Mouse (Mus musculus): ENCODE data around the gene B230104I21Rik.

B230104I21Rik gene

DNA sequence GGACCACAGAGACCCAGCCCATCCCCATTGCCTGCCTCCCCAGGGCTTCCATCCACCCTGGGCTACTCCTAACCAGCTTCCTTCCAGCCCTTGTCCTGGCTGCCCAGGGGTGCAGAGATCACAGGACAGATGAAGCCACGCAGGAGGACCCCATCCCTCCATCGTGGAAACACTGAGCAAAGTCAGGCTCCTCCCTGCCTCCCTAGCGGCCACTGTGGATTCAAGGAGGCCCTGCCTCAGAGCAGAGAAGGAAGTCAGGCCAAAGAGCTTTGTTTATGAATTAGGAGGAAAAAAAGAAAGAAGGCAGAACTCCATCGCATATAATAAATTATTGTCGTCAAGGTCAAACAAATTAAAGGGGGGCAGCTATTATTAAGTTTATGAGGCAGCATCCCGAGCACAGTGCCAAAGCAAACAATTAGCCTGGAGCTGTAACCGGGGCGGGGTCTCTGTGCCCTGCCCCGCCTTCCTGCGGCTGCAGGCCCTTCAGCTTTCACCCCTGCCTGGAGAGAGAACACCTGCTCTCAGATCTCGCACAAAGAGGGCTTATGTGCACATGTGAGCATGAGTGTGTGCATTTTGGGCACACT, 12.4 kb downstream of the B230104I21Rik start:
- no peak for DNase-seq (ENCODE audit: low spot score in 2 of 2)

DNA sequence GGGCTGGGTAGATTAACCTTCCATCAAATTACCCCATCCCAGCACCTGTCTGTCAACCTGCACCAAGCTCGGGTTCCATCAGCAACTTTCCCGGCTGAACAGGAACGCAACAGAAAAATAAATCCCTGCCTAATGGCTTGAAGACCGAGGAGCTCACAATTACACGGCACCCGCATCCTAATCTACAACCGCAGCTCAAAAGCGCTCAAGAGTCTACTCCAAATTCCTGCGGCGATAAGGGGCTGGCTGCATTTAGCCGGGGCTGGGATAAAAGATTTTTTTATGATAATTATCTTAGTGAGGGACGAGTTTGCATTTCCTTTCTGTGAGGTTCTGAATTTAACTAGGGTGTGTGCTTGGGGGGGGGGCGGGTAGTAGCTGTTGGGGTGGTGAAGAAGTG, 16.3 kb downstream of the B230104I21Rik start:
- DNase-seq (ENCODE audit: low spot score in 2 of 2): no peak

DNA sequence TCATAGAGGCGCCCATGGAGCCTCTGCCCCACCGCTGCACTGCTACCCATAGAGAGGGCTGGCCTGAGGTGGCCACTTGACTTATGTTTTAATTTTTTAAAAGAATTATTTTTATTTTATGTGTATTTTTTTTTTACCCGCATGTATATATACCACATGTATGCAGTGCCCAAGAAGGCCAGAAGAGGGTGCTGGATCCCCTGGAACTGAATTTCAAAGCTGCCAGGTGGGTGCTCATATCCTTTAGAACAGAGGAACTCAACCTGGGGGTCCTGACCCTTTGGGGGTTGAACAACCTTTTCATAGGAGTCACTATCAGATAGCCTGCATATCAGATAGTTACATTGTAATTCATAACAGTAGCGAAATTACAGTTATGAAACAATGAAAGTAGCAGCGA, 19.5 kb downstream of the B230104I21Rik start:
- DNase-seq (ENCODE audit: low spot score in 2 of 2): no peak

DNA sequence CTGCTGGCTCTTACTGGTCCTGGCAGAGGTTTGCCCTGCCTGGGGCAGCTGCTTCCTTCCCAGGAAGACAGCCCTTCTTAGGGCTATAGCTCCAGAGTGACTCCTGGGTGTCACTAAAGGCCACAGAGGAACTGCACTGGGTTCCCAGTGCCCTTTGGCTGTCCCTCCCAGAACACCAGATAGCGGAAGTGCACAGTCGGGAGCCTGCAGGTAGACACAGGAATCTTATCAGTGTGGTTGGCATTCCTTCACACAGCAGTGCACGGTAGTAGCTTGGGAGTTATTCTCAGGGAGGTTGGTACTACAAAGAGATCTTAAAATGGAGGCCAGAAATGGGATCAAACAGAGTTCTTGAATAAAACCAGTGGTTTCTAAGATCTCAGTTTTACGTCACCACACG, 22.4 kb downstream of the B230104I21Rik start:
- DNase-seq (ENCODE audit: low spot score in 2 of 2): no peak

DNA sequence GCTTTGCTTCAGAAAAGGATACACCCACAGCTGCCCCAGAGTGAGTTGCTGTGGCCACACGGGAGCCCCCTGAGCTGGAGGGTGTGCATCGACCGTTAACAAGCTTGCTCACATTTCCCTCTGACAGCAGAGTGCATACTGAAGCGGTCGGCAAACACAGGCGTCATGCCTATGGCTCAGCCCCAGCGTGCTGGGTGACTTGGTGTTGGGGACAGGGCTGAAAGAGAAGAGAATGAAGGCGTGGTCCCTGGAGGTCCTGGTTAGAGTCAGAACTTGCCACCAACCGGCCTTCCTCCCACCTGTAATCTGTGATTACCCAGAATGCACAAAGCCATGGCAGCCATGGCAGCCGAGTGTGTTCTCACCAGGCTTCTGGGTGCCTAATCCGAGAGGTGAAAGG, 22.9 kb downstream of the B230104I21Rik start:
- DNase-seq (ENCODE audit: low spot score in 2 of 2): no peak

DNA sequence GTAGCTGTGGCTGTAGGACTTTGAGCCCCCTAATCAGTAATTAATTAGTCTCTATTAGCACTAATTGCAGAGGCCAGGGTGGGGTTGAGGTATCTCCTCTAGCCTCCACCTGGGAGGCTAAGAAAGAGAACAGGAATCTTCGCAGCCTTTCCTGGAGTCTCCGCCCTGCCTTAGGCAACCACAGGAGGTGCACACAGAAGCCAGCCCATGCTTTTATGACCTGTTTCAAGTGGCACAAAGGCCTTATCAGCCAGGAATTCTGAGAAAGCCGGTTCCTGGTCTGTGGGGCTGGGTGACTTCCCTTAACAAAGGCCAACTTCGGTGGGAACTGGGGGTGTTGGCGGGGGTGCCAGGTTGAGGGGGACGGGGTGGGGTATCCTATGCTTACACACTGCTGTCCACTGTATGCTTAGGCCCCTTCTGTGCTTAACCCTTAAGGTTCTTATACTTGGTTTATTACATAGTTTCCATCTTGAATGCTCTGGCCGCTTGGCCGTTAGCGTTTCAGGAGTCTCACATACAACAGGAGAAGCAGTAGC, 23.9 kb downstream of the B230104I21Rik start:
- no peak for DNase-seq (ENCODE audit: low spot score in 2 of 2)

DNA sequence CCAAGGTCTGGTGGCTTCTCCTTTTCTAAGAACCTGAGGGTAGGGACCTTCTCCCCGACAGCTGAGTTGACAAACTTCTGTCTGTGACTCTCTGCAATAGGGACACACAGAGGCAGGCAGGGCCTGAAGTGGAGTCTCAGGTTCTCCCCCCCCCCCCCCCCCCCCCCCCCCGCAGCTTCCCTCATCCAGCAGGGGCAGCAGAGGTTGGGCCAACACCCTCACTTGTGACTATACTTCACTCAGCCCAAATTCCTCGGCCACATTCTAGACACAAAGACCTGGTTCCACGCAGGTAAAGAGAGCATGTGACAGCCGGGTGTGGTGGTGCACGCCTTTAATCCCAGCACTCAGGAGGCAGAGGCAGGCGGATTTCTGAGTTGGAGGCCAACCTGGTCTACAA, 24.5 kb downstream of the B230104I21Rik start:
- no peak for DNase-seq (ENCODE audit: low spot score in 2 of 2)

DNA sequence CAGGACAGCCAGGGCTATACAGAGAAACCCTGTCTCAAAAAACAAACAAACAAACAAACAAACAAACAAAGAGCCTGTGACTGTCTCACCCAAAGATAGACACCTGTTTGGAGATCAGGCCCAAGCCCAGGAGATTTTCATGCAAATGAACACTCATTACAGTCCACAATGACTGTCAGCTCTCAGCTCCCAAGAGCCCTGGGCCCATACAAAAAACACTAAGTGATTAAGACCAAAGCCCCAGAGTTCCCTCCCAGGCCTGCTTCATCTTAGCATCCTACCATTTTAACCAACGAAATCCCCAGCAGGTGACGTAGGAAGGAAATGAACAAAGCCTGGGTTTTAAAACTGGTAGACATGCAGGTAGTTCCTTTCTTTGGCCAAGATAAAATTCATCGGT, 24.9 kb downstream of the B230104I21Rik start:
- DNase-seq (ENCODE audit: low spot score in 2 of 2): no peak

DNA sequence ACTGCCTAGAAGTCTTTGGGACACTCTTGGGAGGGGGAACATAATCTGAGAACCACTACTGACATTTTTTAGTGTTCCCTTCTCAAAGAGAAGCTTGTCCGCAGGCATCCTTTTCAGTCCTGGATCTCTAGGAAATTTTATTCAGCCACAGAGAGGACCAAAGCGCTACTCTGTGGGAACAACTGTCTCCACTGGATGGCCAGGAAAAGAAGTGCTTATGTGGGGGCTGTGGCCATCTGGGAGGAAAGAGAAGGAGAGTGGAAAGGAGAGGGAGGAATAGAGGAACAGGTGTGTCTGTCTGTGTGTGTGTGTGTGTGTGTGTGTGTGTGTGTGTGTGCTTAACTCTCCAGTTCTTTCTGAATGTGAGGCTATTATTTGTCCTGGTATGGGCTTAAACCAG, 28.8 kb downstream of the B230104I21Rik start:
- DNase-seq (ENCODE audit: low spot score in 2 of 2): no peak

DNA sequence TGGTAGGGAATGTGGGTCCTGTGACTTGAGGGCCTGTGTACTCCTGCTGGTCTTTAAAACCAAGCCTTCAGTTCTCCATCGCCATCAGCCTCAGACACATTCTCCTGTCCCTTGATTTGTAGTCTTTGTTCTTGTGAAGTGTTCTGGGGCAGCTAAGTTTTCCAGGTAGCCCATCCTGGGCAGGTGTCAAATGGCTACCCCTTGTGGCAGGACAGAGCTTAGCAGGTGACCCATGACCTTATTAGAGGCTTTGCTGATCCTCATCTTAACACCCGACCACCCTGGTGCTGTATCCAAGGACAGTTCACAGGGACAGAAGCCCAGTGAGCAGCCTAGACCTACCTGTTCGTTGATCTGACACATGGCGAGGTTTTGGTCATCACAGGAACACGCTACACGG, 30.9 kb downstream of the B230104I21Rik start:
- no peak for DNase-seq (ENCODE audit: low spot score in 2 of 2)

DNA sequence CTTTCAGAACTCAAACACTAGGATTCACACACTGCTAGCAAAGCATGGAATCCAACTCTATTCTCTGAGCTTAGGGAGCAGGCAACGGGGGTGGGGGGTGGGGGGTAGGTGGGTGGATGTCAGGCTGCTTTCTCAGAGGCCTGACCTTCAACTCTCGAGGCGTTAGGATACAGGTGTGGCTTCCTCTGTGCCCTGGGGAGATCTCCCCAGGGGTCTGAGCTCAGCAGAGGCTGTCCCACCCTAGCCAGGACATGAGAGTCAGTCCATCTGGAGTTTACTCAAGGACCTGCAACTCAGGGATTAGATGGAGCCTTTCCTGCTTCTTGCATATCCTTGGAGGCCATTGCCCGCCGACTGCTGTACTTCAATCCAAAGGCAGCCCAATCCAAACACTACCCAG, 33.2 kb downstream of the B230104I21Rik start:
- DNase-seq (ENCODE audit: low spot score in 2 of 2): no peak

DNA sequence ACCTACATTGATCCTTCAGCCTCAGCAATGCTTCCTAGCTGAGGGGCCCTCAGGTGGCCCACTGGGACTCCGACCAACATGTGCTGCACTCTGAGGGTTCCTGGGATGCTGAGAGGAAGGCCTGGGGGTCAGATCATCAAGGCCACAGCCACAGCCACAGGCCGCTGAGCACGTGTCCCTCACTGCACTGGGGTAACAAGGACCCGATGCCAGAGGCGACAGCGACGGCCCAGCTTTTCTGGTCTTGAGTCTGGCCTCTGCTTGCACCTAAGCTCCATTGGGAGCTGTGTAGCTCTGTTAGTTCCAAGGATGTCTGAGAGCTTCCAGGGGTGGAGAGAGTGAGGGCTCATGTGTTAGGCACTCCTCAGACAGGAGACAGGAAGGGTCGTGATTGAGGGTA, 34.9 kb downstream of the B230104I21Rik start:
- DNase-seq (ENCODE audit: low spot score in 2 of 2): no peak

DNA sequence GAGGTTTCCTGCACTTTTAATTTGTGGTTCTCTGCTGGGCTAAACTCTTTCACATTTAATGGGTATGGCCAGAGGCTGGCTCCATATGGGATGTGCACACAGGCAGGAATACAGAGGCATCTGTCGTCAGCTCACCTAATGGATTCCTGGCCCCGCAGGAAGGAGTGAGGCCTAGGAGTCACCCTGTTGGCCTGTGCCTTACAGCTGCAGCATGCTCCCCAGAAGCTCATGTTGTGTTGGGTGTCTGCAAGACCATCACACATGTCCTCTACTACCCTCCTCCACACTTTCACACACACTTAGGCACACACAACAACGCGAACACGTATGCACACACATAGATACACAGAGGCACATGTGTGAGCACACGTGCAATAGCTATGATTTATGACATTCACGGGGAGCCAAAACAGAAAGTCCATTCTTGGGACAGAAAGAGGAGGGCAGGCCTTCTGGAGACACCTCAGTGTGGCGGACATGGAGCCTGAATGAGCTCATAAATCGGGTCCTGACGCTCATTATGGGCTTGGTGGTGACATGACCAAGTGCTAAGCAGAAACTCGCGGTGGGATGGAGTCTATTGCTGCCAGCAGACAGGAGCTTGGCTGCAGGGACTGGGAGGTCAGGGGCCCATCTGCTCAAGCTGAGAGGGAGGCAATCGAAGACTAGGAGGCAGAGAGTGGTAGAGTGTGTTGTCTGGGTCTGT, 35.8 kb downstream of the B230104I21Rik start:
- DNase-seq (ENCODE audit: low spot score in 2 of 2): no peak

DNA sequence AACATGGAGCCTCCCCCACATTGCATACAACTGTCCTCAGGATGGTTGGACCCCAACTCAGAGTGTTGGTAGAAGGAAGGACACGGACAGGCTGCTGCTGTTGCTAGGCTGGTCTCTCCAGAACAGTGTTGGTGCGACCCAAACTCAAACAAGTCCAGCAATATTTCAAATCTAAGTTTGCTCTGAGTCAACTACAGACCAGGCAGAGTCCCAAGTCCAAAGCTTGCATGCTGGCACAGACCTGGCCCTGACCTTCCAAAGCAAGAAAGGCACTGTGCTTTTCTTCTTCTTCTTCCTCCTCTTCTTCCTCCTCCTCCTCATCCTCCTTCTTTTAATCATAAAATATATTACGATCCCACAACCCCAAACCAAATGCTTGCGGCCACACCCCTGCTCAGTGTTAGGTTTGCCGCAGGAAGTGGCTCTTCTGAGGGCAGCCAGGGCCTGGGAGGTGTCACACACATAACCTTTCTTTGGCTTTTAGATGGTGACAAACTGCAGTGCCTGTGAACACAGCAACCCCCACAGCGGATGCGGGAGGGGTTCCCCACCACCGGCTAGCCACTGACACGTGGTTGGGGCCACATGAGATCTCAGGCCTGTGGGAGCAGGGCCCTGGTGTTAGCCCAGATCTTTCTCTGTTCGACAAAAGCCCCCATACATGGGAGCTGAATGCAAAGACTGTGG, 40.2 kb downstream of the B230104I21Rik start:
- DNase-seq (ENCODE audit: low spot score in 2 of 2): no peak

DNA sequence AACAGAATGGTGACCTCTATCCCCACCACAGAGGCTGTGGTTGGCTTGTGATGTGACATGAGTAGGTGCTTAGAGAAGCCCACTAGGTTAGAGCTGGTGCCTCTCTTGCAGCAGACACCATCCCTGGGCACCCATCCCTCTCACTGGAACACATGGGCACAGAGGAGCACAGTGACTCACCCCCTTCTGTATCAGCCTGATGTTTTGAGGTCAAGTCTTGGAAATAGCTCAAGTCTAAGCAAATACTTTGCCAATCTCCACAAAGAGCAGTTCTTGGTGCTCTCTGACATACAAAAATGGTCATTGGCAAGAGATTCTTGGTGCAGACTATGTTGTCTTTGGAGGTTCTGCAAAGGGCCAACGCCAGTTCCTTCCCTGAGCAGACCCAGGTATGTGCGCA, 42.9 kb downstream of the B230104I21Rik start:
- DNase-seq (ENCODE audit: low spot score in 2 of 2): no peak

DNA sequence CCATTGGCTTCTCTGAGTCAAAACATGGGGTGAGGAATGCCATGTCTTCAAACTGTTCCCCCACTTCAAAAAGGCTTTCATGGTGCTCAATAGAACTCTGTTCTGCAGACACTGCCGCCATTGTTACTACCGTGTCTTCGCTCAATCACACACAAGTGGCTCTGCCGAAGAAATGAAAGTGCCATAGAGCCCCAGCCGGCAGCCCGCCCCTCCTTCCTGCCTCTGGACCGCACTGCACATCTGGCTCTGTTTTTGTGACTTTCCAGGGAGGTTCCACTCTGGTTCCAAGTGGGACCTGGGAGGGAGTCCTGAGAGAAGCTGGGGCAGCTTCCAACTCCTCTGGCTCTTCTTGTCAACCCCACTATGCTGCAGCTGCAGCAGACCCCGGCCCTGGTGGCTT, 49.3 kb downstream of the B230104I21Rik start:
- no peak for DNase-seq (ENCODE audit: low spot score in 2 of 2)

DNA sequence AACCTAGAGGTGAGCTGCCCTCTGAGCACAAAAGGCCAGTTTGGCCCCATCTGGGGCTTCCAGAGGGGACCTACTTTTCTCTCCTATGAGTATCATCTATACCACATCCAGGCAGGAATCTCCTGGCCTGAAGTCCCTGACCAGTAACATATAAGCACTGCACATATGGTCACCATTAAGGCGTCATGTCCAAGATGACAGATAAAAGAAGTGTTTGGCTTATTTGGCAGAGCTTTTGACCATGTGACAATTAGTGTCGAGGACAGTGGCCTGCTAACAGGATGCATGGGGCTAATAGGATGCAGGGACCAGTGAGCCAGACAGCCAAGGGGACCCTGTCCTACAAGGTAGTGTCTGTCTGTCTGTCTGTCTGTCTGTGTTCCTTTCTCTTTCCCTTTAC, 50.0 kb downstream of the B230104I21Rik start:
- no peak for DNase-seq (ENCODE audit: low spot score in 2 of 2)

DNA sequence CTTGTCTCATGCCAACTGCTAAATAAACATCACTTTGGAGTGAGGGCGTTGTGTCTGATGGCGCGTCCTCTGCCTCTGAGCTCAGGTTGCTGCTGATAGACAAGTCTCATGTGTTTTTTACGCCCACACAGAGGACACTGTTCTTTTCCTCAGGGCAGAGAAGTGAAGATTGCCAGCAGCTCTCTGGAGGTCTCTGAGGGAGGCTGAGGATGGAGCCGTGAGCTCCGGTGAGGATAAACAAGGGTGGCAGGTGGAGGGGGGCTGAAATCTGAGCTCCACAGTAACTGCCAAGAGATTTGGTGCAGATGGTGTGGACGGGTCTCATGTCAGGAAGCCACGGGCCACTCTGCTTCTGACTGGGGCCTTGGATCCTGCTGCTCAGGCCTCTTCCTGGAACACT, 50.9 kb downstream of the B230104I21Rik start:
- no peak for DNase-seq (ENCODE audit: low spot score in 2 of 2)

DNA sequence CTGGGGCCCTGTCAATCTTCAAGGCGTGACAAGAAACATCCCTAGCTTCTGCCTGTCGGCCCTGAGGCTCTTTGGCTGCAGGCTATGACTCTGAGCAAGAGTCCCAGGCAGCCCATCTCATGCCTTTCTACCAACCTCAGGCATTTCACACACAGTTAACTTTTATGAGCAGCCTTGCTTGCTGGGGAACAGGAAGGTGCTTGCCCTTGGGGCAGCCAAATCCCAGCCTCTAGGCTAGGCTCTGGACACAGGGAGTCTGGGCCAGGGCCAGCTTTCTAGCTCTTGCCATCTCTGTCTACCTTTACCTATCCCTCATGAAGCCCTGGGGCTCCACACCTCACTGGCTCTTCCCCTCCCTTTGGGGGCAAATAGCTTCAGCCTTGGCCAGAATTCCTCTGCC, 53.7 kb downstream of the B230104I21Rik start:
- DNase-seq (ENCODE audit: low spot score in 2 of 2): no peak

DNA sequence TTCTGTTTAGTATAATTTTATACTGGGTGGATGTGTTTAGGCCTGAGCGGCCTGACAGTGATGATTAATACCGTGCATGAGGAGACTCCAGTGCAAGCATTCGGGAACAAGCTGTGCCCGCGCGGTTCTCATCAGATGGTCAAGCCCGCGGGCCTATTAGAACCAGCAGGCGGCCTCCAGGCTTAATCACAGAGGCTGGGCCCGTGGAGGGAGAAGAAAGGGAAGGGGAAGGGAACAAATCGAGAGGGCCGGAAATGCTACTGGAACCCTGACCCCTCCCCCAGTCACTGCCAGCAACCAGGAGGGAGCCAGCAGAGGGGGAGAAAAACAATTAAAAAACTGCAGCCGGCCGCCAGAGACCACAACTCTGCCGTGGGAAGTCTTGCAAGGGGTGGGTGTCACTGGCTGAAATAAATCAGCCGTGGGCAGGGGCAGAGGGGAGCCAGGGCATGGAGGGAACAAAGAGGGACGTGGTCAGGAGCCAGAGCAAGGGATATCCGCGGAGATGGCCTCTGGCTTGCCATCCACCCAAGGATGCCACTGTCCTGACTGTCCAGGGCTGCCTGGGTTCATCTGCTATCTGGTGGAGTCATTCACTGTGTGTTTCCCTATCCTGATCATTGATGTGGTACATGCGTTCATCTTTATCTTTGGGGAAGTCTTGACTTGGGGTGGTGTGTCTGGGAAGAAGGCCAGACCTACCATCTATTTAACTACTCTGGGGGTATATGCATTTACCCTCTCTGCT, 54.6 kb downstream of the B230104I21Rik start:
- DNase-seq (ENCODE audit: low spot score in 2 of 2): no peak

DNA sequence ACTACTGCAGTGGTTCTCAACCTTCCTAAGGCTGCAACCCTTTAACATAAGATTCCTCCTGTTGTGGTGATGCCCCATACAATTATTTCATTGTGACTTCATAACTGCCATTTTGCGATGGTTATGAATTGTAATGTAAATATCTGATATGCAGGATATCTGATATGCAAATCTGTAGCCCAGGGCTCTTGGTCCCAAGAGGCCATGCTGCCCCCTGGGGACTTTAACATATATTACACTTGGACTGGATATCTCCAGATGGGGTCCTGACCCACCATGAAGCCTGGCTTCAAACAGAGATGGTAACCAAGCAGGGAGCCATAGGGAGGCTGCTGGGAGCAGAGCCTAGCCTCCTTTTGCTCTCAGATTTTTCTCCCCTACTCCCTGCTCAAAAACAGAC, 56.7 kb downstream of the B230104I21Rik start:
- no peak for DNase-seq (ENCODE audit: low spot score in 2 of 2)
